Comparison of ENCODE assay signal across 15 mouse cellular contexts in the genomic region with DNA sequence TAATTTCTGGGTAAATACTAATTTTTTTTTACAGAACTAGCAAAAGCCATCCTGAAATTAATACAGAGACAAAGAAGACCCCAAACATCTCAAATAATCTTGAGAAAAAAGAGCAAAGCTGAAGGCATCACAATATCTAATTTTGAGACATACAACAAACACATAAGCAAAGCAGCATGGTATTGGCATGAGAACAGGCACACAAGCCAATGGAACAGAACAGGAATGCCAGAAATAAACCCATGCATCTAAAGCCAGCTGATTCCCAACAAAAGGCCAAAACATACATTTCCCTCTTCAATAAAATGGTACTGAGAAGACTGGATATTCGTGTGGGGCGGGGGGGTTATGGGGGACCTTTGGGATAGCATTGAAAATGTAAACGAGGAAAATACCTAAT.
DNase-seq lines count a peak whose midpoint lies in the region; ATAC-seq lines count a peak whose summit lies in the region.
"Had no signal": no experiment of that assay in that cellular context is flagged by ENCODE, and none has a peak within 500 bp of the region (broad histone marks: within the 10 kb centered on the region; RNA-seq: fewer than 3 reads in every experiment).

No protein-coding gene starts in this region.

- no peak; the same call in 1 of the 2 replicates for ATAC-seq in cerebellum, adult (ENCODE audit: insufficient number of reproducible peaks, low FRiP score, low TSS enrichment)
- ATAC-seq: activated CD4-positive, CD25-positive, alpha-beta regulatory T cell, adult 4 months; CD4-positive, CD25-positive, alpha-beta regulatory T cell, adult 4 months; forebrain, embryonic 14.5 days; forebrain, embryonic 16.5 days; Patski had no signal

- DNase-seq in cerebellum, adult 11-12 months: peak; percentile 26
- DNase-seq in cerebellum, adult 9-11 months: peak; percentile 32
- DNase-seq in cerebellum, postnatal 36 days: no peak
- peak; percentile 69 for DNase-seq in brain, adult 2 months (ENCODE audit: low read depth, low spot score)
- DNase-seq: adrenal gland, adult 8-10 months; adrenal gland, postnatal 14 days; adrenal gland, postnatal 36 days; B cell, adult 2 months; embryo, embryonic 11 days had no signal

Comparison
In these comparisons a context has a peak if more than half of its experiments do, and no peak if none do; other contexts are left out.
1. DNase-seq: peak in cerebellum, adult 11-12 months (single experiment), cerebellum, adult 9-11 months (single experiment) and brain, adult 2 months (single experiment); none in cerebellum, postnatal 36 days (0 of 2).